Mouse (Mus musculus) heart, embryonic 14.5 days (tissue): ENCODE data around the gene Tmem260. TPM values are rescaled to one million over a fixed set of nuclear protein-coding genes. Genes with fewer than 3 reads are reported as not detected.

ENCODE experiments used
- ATAC-seq: fragments of 200-750 bp; cut with Nextera tagmentation; 2 replicates; pipeline ENCODE4 v1.8.0; 2017; ENCODE audit warnings: low read depth, moderate TSS enrichment; ENCODE audit not compliant: insufficient number of reproducible peaks, insufficient read depth, low FRiP score
- H3K27ac ChIP-seq, 2 experiments: fragments of 200-500 bp in 1 of 2; fragments of 300-500 bp in 1 of 2; sonication (generic) in 1 of 2; replicated peaks in 1 of 2; 2 replicates each; pipeline ENCODE4 v1.5.1; 2012 to 2014; ENCODE audit warnings: low read depth in 2 of 2, low read length in 2 of 2, control low read depth in 1 of 2, mild to moderate bottlenecking in 1 of 2, mixed read lengths in 1 of 2; ENCODE audit not compliant: control insufficient read depth in 1 of 2, insufficient read depth in 1 of 2
- H3K27me3 ChIP-seq: fragments of 300-500 bp; sonication (generic); 2 replicates; pipeline ENCODE4 v1.6.1; 2014; ENCODE audit warnings: mild to moderate bottlenecking, low read length, control low read depth; ENCODE audit not compliant: control insufficient read depth, insufficient read depth
- H3K36me3 ChIP-seq: fragments of 300-500 bp; sonication (generic); 2 replicates; pipeline ENCODE4 v1.6.1; 2014; ENCODE audit warnings: mild to moderate bottlenecking, control low read depth, low read length, mixed read lengths; ENCODE audit not compliant: control insufficient read depth, insufficient read depth
- H3K4me1 ChIP-seq, 2 experiments: fragments of 200-500 bp in 1 of 2; fragments of 300-500 bp in 1 of 2; sonication (generic) in 1 of 2; 2 replicates each; pipeline ENCODE4 v1.6.1; 2012 to 2014; ENCODE audit warnings: low read length in 2 of 2, control low read depth in 1 of 2, mixed read lengths in 1 of 2; ENCODE audit not compliant: control insufficient read depth in 2 of 2, insufficient read depth in 2 of 2
- H3K4me2 ChIP-seq: fragments of 300-500 bp; sonication (generic); 2 replicates; pipeline ENCODE4 v1.6.1; 2014; ENCODE audit warnings: mild to moderate bottlenecking, low read length
- H3K4me3 ChIP-seq, 2 experiments: fragments of 200-500 bp in 1 of 2; fragments of 300-500 bp in 1 of 2; sonication (generic) in 1 of 2; 2 replicates each; pipeline ENCODE4 v1.5.1; 2012 to 2014; ENCODE audit warnings: low read length in 2 of 2, mild to moderate bottlenecking in 2 of 2, control low read depth in 1 of 2, low read depth in 1 of 2, moderate library complexity in 1 of 2; ENCODE audit not compliant: control insufficient read depth in 1 of 2, insufficient read depth in 1 of 2
- H3K9ac ChIP-seq: fragments of 300-500 bp; sonication (generic); 2 replicates; pipeline ENCODE4 v1.6.1; 2014; ENCODE audit warnings: mild to moderate bottlenecking, low read length
- H3K9me3 ChIP-seq: fragments of 300-500 bp; sonication (generic); 2 replicates; pipeline ENCODE4 v1.6.1; 2016; ENCODE audit warnings: low read length, control low read depth; ENCODE audit not compliant: control insufficient read depth
- WGBS: fragments of 180-500 bp; shearing (Covaris S2); extraction: QIAGEN DNeasy Blood & Tissue Kit; methylation state at CpG from one replicate; pipeline ENCODE4 v1.1.7; 2014; 5-methylcytosine and 5-hydroxymethylcytosine counted together
- polyA plus RNA-seq: library from polyadenylated mRNA; unstranded; fragments of >200 nt; fragmentation: Nextera tagmentation; extraction: Ambion mirVana; gene quantifications from 2 replicates; pipeline ENCODE4 v1.2.1, GENCODE M21; 2014

Tmem260 gene
- polyA plus RNA-seq, 1 experiment from 2014 or later, result 14.6 TPM

DNA sequence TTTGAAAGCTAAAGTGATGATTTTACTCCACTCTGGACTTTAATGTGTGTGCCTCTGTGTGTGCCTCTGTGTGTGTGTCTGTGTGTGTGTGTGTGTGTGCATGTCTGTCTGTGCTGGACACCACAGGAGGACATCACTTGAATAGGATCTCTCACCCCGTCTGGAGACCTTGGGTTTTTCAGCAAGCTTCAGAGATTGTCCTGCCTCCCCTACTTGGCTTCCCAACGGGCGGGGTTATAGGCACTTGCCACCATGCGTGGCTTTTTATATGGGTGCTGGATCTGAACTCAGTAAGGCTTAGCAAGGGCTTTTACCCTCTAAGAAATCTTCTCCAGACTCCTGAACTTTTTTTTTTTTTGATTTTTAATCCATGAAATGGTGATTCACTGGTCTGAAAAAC is 23.5 kb upstream of the Tmem260 start:
- H3K4me1 ChIP-seq, result peaks cover 4 to 5% of the 10 kb centered on the region in 2 experiments; a peak in 3 of 4 replicates
- WGBS, result 21% methylated on average over 4 of the region's 4 CpGs
- H3K9me3 ChIP-seq, result no peaks in the 10 kb centered on the region
- H3K4me3 ChIP-seq, result peak overlapping the region in 1 of 2 experiments; percentile 5; a peak in 1 of 4 replicates
- H3K27me3 ChIP-seq, result 0 out of 2 replicates have a peak, but pooled peaks cover 2% of the 10 kb centered on the region
- H3K4me2 ChIP-seq, result peak overlapping the region; percentile 54
- no peak overlapping the region for H3K27ac ChIP-seq
- peak; percentile 17; the same call in 1 of the 2 replicates for ATAC-seq
- H3K36me3 ChIP-seq, result no peaks in the 10 kb centered on the region
- no peak overlapping the region for H3K9ac ChIP-seq

DNA sequence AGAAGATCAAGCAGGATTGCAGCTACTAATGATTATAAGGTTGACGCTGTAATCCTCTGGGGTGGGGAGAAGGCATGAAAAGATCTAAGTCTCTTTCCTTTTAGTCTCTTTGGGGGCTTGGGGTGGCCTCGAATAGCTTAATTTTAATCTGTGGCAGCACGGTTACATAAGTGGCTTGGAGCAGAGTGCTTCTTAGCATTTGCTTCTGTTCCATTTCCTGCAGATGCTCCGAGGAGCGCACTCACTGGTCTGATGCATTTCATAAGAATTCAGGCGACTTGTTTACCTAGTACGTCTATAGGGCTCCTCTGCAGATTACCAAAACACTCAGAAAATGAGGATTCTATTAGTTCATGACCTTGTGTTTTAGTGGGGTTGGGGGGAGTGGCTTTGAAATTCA is 23.0 kb upstream of the Tmem260 start:
- Histone ChIP-seq H3K36me3 (no peaks in the 10 kb centered on the region), H3K9me3 (no peaks in the 10 kb centered on the region), H3K4me3 (no peak overlapping the region), H3K9ac (no peak overlapping the region), H3K27me3 (0 out of 2 replicates have a peak, but pooled peaks cover 2% of the 10 kb centered on the region), H3K27ac (no peak overlapping the region), H3K4me1 (peaks cover 4 to 5% of the 10 kb centered on the region in 2 experiments; a peak in 3 of 4 replicates), H3K4me2 (no peak overlapping the region)
- 58% methylated on average over 7 of the region's 7 CpGs for WGBS
- ATAC-seq, result no peak

DNA sequence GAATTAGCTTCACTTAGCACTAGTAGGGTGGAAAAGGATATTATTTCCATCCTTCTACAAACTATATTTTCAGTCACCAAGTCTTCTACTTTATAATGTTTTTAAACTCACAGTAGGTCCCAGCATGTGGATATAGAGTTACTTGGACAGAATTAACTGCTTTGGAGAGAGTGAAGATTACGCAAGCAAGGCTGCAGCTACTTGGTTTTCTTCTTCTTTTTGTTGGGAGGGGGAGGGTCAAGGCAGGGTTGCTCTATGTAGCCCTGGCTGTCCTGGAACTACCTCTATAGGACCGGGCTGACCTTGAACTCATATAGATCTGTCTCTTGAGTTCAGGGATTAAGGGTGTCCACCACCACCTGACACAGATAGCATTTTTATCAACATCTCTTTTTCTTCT is 13.9 kb upstream of the Tmem260 start:
- H3K4me2 ChIP-seq, result no peak overlapping the region
- H3K4me3 ChIP-seq, result no peak overlapping the region
- H3K27ac ChIP-seq, result no peak overlapping the region
- H3K4me1 ChIP-seq, result no peaks in the 10 kb centered on the region
- no peaks in the 10 kb centered on the region for H3K27me3 ChIP-seq
- H3K9me3 ChIP-seq, result no peaks in the 10 kb centered on the region
- no peaks in the 10 kb centered on the region for H3K36me3 ChIP-seq
- no peak overlapping the region for H3K9ac ChIP-seq
- ATAC-seq, result no peak
- WGBS, result 85% methylated on average over 2 of the region's 2 CpGs

DNA sequence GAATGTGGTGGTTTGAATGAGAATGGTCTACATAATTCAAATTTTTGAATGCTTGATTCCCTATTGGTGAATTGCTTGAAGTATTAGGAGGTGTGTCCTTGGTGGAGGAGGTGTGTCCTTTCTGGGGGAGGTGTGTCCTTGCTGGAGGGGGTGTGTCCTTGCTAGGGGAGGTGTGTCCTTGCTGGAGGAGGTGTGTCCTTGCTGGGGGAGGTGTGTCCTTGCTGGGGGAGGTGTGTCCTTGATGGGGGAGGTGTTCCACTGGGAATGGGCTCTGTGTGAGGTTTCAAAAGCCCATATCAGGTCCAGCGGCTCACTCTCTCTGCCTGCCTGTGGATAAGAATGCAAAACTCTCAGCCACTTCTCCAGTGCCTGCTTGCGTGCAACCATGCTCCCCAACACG is 2.1 kb upstream of the Tmem260 start:
- H3K4me3 ChIP-seq, result no peak overlapping the region
- H3K4me2 ChIP-seq, result no peak overlapping the region
- ATAC-seq, result no peak
- no peaks in the 10 kb centered on the region for H3K9me3 ChIP-seq
- no peaks in the 10 kb centered on the region for H3K27me3 ChIP-seq
- no peak overlapping the region for H3K9ac ChIP-seq
- no peaks in the 10 kb centered on the region for H3K36me3 ChIP-seq
- no peak overlapping the region for H3K27ac ChIP-seq
- WGBS, result 38% methylated on average over 3 of the region's 3 CpGs
- H3K4me1 ChIP-seq, result peaks cover 0 to 8% of the 10 kb centered on the region in 2 experiments; a peak in 2 of 4 replicates

DNA sequence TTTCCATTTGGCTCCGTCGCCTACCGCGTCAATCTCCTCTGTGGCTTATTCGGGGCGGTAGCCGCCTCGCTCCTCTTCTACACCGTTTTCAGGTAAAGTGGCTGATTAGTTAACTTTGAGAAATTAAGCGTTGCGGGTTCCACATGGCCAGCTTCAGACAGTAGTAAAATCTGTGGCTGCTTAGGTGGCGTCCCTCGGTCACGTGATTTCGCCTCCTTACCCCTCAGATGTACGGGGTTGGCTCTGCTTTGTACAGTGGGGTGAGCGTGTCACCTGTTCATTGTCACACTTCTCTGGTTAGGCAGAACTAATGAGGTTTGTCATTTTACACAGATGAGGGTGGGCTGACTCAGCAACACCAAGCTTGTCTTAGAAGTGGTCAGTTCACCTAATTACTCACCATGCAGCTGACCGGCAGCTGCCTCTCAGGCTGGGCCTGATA is 6.1 kb downstream of the Tmem260 start:
- peaks cover 7% of the 10 kb centered on the region; the same call in 1 of the 2 replicates for H3K36me3 ChIP-seq
- ATAC-seq, result no peak

DNA sequence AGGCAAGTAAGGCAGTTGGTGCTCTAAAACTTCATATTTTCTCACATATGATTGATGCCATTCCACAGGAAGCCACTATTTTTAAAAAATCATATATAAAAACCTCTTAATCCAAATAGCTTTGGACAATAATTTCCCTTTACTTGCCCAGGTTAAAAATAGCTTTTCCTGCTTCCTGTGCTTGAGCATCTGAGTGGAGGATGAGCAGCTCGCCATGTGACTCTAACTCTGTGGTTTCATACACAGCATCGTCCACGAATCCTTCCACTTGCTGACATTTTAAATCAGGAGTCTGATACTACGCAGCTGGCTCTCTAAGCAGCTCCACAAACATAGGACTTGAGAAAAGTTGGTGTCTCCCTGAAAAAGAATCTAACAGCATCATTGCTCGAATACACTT is 7.5 kb downstream of the Tmem260 start:
- no peak overlapping the region for H3K4me3 ChIP-seq
- H3K4me1 ChIP-seq, result peaks cover 4 to 20% of the 10 kb centered on the region in 2 experiments; a peak in 3 of 4 replicates
- H3K36me3 ChIP-seq, result peaks cover 7% of the 10 kb centered on the region; the same call in 1 of the 2 replicates
- H3K9me3 ChIP-seq, result no peaks in the 10 kb centered on the region
- H3K9ac ChIP-seq, result no peak overlapping the region
- ATAC-seq, result no peak
- H3K27me3 ChIP-seq, result peaks cover 5% of the 10 kb centered on the region
- H3K27ac ChIP-seq, result no peak overlapping the region; a peak in 1 of 4 replicates
- 55% methylated on average over 5 of the region's 5 CpGs for WGBS
- H3K4me2 ChIP-seq, result no peak overlapping the region

More for the DNA sequence above, 6.1 kb downstream of the Tmem260 start:
- H3K9ac ChIP-seq, result no peak overlapping the region
- no peak overlapping the region for H3K4me3 ChIP-seq
- H3K4me1 ChIP-seq, result peaks cover 0 to 20% of the 10 kb centered on the region in 2 experiments; a peak in 2 of 4 replicates
- H3K4me2 ChIP-seq, result no peak overlapping the region
- H3K27me3 ChIP-seq, result peaks cover 5% of the 10 kb centered on the region
- no peaks in the 10 kb centered on the region for H3K9me3 ChIP-seq
- 67% methylated on average over 18 of the region's 18 CpGs for WGBS
- H3K27ac ChIP-seq, result no peak overlapping the region

DNA sequence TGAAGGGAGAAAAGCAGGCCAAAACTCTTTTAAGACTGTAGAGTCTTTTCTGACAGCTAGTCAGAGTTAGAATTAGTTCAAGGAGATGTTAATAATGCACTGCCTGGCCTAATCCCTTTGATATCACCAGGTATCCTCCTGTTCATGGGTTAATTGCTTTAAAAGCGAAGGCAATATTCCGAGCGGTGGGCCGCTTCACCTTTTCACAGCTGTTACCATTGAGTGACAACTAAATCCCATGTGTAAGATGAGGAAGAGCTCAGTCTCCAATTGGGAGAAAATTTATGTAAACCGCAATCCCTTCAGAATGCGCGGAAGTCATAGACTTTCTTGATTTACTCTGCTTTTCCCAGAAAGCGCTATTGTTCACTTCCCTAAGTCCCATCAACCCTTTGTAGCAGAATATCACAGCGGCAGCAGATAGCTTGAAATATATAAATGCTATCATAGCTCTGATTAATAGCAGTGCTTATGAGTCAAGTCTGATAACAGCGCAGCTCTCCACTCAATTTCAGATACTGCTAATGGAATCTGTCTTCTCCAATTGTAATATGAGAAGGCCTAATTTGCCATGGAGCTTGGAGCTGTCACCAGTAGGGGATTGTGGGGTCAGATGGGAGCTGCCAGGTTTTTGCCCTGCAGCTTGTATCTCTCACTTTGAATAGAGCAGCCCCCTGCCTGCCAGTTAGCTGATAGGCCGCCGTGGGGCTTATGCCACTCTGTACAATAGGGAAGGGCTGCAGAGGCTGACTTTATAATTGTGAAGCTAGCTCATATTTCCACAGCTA is 10.6 kb downstream of the Tmem260 start:
- ATAC-seq, result no peak
- WGBS, result 48% methylated on average over 12 of the region's 12 CpGs
- Histone ChIP-seq H3K27me3 (peaks cover 8% of the 10 kb centered on the region), H3K27ac (no peak overlapping the region), H3K36me3 (peaks cover 10% of the 10 kb centered on the region), H3K4me3 (no peak overlapping the region), H3K9ac (no peak overlapping the region), H3K4me1 (peaks cover 4 to 22% of the 10 kb centered on the region in 2 experiments; a peak in 3 of 4 replicates), H3K9me3 (no peaks in the 10 kb centered on the region), H3K4me2 (peak overlapping the region; percentile 23)
